Mouse (Mus musculus) forebrain, embryonic 10.5 days (tissue): ENCODE results near the gene Ubqln1. TPM values are rescaled to one million over a fixed set of nuclear protein-coding genes. Genes with fewer than 3 reads are reported as not detected.

Experiments
- DNase-seq: peaks from one replicate; pipeline ENCODE4 v3.0.0-alpha.2; 2017; ENCODE audit warnings: low spot score; ENCODE audit errors: extremely low spot score
- H3K27ac ChIP-seq: fragments of 300-500 bp; sonication (generic); 2 replicates; pipeline ENCODE4 v1.5.1; 2016; ENCODE audit warnings: mild to moderate bottlenecking
- H3K27me3 ChIP-seq: fragments of 300-500 bp; sonication (generic); 2 replicates; pipeline ENCODE4 v1.6.1; 2016; ENCODE audit warnings: mild to moderate bottlenecking; ENCODE audit not compliant: poor library complexity, severe bottlenecking
- H3K36me3 ChIP-seq: fragments of 300-500 bp; sonication (generic); replicated peaks from 2 replicates; pipeline ENCODE4 v1.6.1; 2016; ENCODE audit warnings: mild to moderate bottlenecking, moderate library complexity
- H3K4me1 ChIP-seq: fragments of 300-500 bp; sonication (generic); 2 replicates; pipeline ENCODE4 v1.6.1; 2016
- H3K4me3 ChIP-seq: fragments of 300-500 bp; sonication (generic); 2 replicates; pipeline ENCODE4 v1.5.1; 2016; ENCODE audit warnings: mild to moderate bottlenecking, moderate library complexity
- H3K9me3 ChIP-seq: fragments of 300-500 bp; sonication (generic); 2 replicates; pipeline ENCODE4 v1.6.1; 2016; ENCODE audit warnings: mild to moderate bottlenecking, moderate library complexity
- WGBS: fragments of 180-500 bp; shearing (Covaris S2); methylation state at CpG from one replicate; pipeline ENCODE4 v1.1.7; 2016; 5-methylcytosine and 5-hydroxymethylcytosine counted together
- polyA plus RNA-seq: library from polyadenylated mRNA; unstranded; fragments of >200 nt; fragmentation: Nextera tagmentation; extraction: Ambion mirVana; gene quantifications from 2 replicates; pipeline ENCODE4 v1.2.1, GENCODE M21; 2016

Gene Ubqln1
- polyA plus RNA-seq, 1 experiment from 2014 or later = 123 TPM

- H3K27ac ChIP-seq = no peak overlapping the region
- no peaks in the 10 kb centered on the region for H3K9me3 ChIP-seq
- DNase-seq = no peak
- peaks cover 80% of the 10 kb centered on the region for H3K36me3 ChIP-seq
- peaks cover 5% of the 10 kb centered on the region for H3K4me1 ChIP-seq
- 80% methylated on average over 3 of the region's 3 CpGs for WGBS
- H3K4me3 ChIP-seq = no peak overlapping the region
- H3K27me3 ChIP-seq = no peaks in the 10 kb centered on the region
Observed at GRCm38 (mm10) chr13:58194908-58195307, 20.5 kb downstream of the Ubqln1 start.

- peaks cover 95% of the 10 kb centered on the region for H3K36me3 ChIP-seq
Observed at GRCm38 (mm10) chr13:58193221-58193620, 22.2 kb downstream of the Ubqln1 start.

GRCm38 (mm10) chr13:58192146-58192545, 23.3 kb downstream of the Ubqln1 start:
- Histone ChIP-seq H3K36me3 (peaks cover 95% of the 10 kb centered on the region), H3K4me3 (no peak overlapping the region), H3K4me1 (no peaks in the 10 kb centered on the region; the same call in 1 of the 2 replicates), H3K27ac (no peak overlapping the region), H3K9me3 (no peaks in the 10 kb centered on the region), H3K27me3 (no peaks in the 10 kb centered on the region)
- 95% methylated on average over 6 of the region's 6 CpGs for WGBS
- DNase-seq = no peak

More at GRCm38 (mm10) chr13:58193221-58193620, 22.2 kb downstream of the Ubqln1 start:
- no peak overlapping the region for H3K27ac ChIP-seq
- no peaks in the 10 kb centered on the region for H3K27me3 ChIP-seq
- no peaks in the 10 kb centered on the region; the same call in 1 of the 2 replicates for H3K4me1 ChIP-seq
- no peaks in the 10 kb centered on the region for H3K9me3 ChIP-seq
- H3K4me3 ChIP-seq = no peak overlapping the region
- no peak for DNase-seq
- 97% methylated on average over 3 of the region's 3 CpGs for WGBS

GRCm38 (mm10) chr13:58191516-58191915, 23.9 kb downstream of the Ubqln1 start:
- 98% methylated on average over 14 of the region's 14 CpGs for WGBS
- no peak for DNase-seq
- H3K4me1 ChIP-seq = no peaks in the 10 kb centered on the region
- H3K27me3 ChIP-seq = no peaks in the 10 kb centered on the region
- peaks cover 95% of the 10 kb centered on the region for H3K36me3 ChIP-seq
- no peak overlapping the region for H3K27ac ChIP-seq
- H3K9me3 ChIP-seq = no peaks in the 10 kb centered on the region
- H3K4me3 ChIP-seq = no peak overlapping the region

GRCm38 (mm10) chr13:58189473-58189872, 26.0 kb downstream of the Ubqln1 start:
- no peaks in the 10 kb centered on the region for H3K27me3 ChIP-seq
- 89% methylated on average over 5 of the region's 5 CpGs for WGBS
- H3K4me1 ChIP-seq = no peaks in the 10 kb centered on the region
- no peak overlapping the region for H3K4me3 ChIP-seq
- no peaks in the 10 kb centered on the region for H3K9me3 ChIP-seq
- peaks cover 91% of the 10 kb centered on the region for H3K36me3 ChIP-seq
- no peak overlapping the region for H3K27ac ChIP-seq
- DNase-seq = no peak

- H3K36me3 ChIP-seq = peaks cover 91% of the 10 kb centered on the region
- 66% methylated on average over 4 of the region's 4 CpGs for WGBS
Observed at GRCm38 (mm10) chr13:58188412-58188811, 27.0 kb downstream of the Ubqln1 start.

GRCm38 (mm10) chr13:58187751-58188150, 27.7 kb downstream of the Ubqln1 start:
- WGBS = 93% methylated on average over 3 of the region's 3 CpGs
- H3K27ac ChIP-seq = no peak overlapping the region
- H3K9me3 ChIP-seq = no peaks in the 10 kb centered on the region
- H3K36me3 ChIP-seq = peaks cover 88% of the 10 kb centered on the region
- H3K4me3 ChIP-seq = no peak overlapping the region
- H3K4me1 ChIP-seq = no peaks in the 10 kb centered on the region
- H3K27me3 ChIP-seq = no peaks in the 10 kb centered on the region
- no peak for DNase-seq

More at GRCm38 (mm10) chr13:58188412-58188811, 27.0 kb downstream of the Ubqln1 start:
- H3K9me3 ChIP-seq = no peaks in the 10 kb centered on the region
- no peak overlapping the region for H3K27ac ChIP-seq
- DNase-seq = peak; percentile 84
- H3K4me1 ChIP-seq = no peaks in the 10 kb centered on the region
- H3K4me3 ChIP-seq = no peak overlapping the region
- no peaks in the 10 kb centered on the region for H3K27me3 ChIP-seq

GRCm38 (mm10) chr13:58186281-58186680, 29.2 kb downstream of the Ubqln1 start:
- Histone ChIP-seq H3K27ac (no peak overlapping the region), H3K4me1 (no peaks in the 10 kb centered on the region), H3K27me3 (no peaks in the 10 kb centered on the region), H3K4me3 (no peak overlapping the region), H3K36me3 (peaks cover 88% of the 10 kb centered on the region), H3K9me3 (no peaks in the 10 kb centered on the region)
- DNase-seq = no peak
- WGBS = 94% methylated on average over 8 of the region's 8 CpGs

GRCm38 (mm10) chr13:58184111-58184510, 31.3 kb downstream of the Ubqln1 start:
- Histone ChIP-seq H3K27me3 (no peaks in the 10 kb centered on the region), H3K36me3 (peaks cover 89% of the 10 kb centered on the region), H3K27ac (no peak overlapping the region), H3K9me3 (no peaks in the 10 kb centered on the region), H3K4me1 (no peaks in the 10 kb centered on the region), H3K4me3 (no peak overlapping the region)
- no peak for DNase-seq
- WGBS = 85% methylated on average over 3 of the region's 3 CpGs

- no peaks in the 10 kb centered on the region for H3K4me1 ChIP-seq
- H3K27ac ChIP-seq = no peak overlapping the region
- no peaks in the 10 kb centered on the region for H3K27me3 ChIP-seq
- 92% methylated on average over 14 of the region's 14 CpGs for WGBS
- H3K9me3 ChIP-seq = no peaks in the 10 kb centered on the region
- no peak for DNase-seq
- peaks cover 89% of the 10 kb centered on the region for H3K36me3 ChIP-seq
- no peak overlapping the region for H3K4me3 ChIP-seq
Observed at GRCm38 (mm10) chr13:58181607-58182551, 33.6 kb downstream of the Ubqln1 start.

GRCm38 (mm10) chr13:58177511-58178208, 37.8 kb downstream of the Ubqln1 start:
- WGBS = 93% methylated on average over 9 of the region's 9 CpGs
- H3K36me3 ChIP-seq = peaks cover 99% of the 10 kb centered on the region

GRCm38 (mm10) chr13:58176105-58176504, 39.3 kb downstream of the Ubqln1 start:
- 96% methylated on average over 3 of the region's 3 CpGs for WGBS
- Histone ChIP-seq H3K4me1 (no peaks in the 10 kb centered on the region), H3K9me3 (no peaks in the 10 kb centered on the region), H3K4me3 (no peak overlapping the region), H3K36me3 (peaks cover 94% of the 10 kb centered on the region), H3K27me3 (no peaks in the 10 kb centered on the region), H3K27ac (no peak overlapping the region)
- no peak for DNase-seq

More at GRCm38 (mm10) chr13:58177511-58178208, 37.8 kb downstream of the Ubqln1 start:
- Histone ChIP-seq H3K4me3 (no peak overlapping the region), H3K4me1 (no peaks in the 10 kb centered on the region), H3K27ac (no peak overlapping the region), H3K9me3 (no peaks in the 10 kb centered on the region), H3K27me3 (no peaks in the 10 kb centered on the region)
- DNase-seq = no peak

- no peak overlapping the region for H3K4me3 ChIP-seq
- peaks cover 66% of the 10 kb centered on the region for H3K36me3 ChIP-seq
- H3K9me3 ChIP-seq = no peaks in the 10 kb centered on the region
- H3K27me3 ChIP-seq = no peaks in the 10 kb centered on the region
- no peak for DNase-seq
- peaks cover 7% of the 10 kb centered on the region for H3K4me1 ChIP-seq
- no peak overlapping the region for H3K27ac ChIP-seq
Observed at GRCm38 (mm10) chr13:58168119-58168518, 47.3 kb downstream of the Ubqln1 start.
